Mouse (Mus musculus) ZHBTc4 (cell line): ENCODE measurements around the gene Gm3045.

Experiments used
- DNase-seq: peaks from one replicate; pipeline ENCODE4 v3.0.0-alpha.2; 2011; ENCODE audit warnings: low read depth, low spot score

Gene Gm3045

GRCm38 (mm10) chr13:56426365-56426764, at the start of gene Gm3045:
Gm3045 (plus strand) TSS chr13:56426594.
- DNase-seq, result no peak

GRCm38 (mm10) chr13:56380855-56381685, 45.3 kb upstream of the Gm3045 start:
- DNase-seq, result no peak

GRCm38 (mm10) chr13:56383406-56383805, 43.0 kb upstream of the Gm3045 start:
- DNase-seq, result no peak

GRCm38 (mm10) chr13:56386411-56386810, 40.0 kb upstream of the Gm3045 start:
- no peak for DNase-seq

GRCm38 (mm10) chr13:56387374-56387773, 39.0 kb upstream of the Gm3045 start:
- DNase-seq, result no peak

GRCm38 (mm10) chr13:56388042-56388441, 38.4 kb upstream of the Gm3045 start:
- no peak for DNase-seq

GRCm38 (mm10) chr13:56397572-56397971, 28.8 kb upstream of the Gm3045 start:
- DNase-seq, result no peak

GRCm38 (mm10) chr13:56401186-56401585, 25.2 kb upstream of the Gm3045 start:
- DNase-seq, result peak; percentile 51

- DNase-seq, result no peak
Measured at GRCm38 (mm10) chr13:56403381-56404086, 22.9 kb upstream of the Gm3045 start.

GRCm38 (mm10) chr13:56404511-56405140, 21.8 kb upstream of the Gm3045 start:
- DNase-seq, result no peak

GRCm38 (mm10) chr13:56412286-56412873, 14.0 kb upstream of the Gm3045 start:
- DNase-seq, result no peak

- peak; percentile 39 for DNase-seq
Measured at GRCm38 (mm10) chr13:56418685-56419483, 7.5 kb upstream of the Gm3045 start.

- DNase-seq, result peak; percentile 57
Measured at GRCm38 (mm10) chr13:56419538-56419937, 6.9 kb upstream of the Gm3045 start.

- peak; percentile 81 for DNase-seq
Measured at GRCm38 (mm10) chr13:56422072-56422723, 4.2 kb upstream of the Gm3045 start.

- no peak for DNase-seq
Measured at GRCm38 (mm10) chr13:56425931-56426330, 463 bp upstream of the Gm3045 start.

GRCm38 (mm10) chr13:56428724-56429500, 2.5 kb downstream of the Gm3045 start:
- peak; percentile 82 for DNase-seq

GRCm38 (mm10) chr13:56432496-56432895, 6.1 kb downstream of the Gm3045 start:
- peak; percentile 10 for DNase-seq

- peak; percentile 94 for DNase-seq
Measured at GRCm38 (mm10) chr13:56433466-56433865, 7.1 kb downstream of the Gm3045 start.

GRCm38 (mm10) chr13:56434311-56434751, 7.9 kb downstream of the Gm3045 start:
- DNase-seq, result no peak
